Mouse (Mus musculus) urinary bladder, postnatal 14 days (tissue): ENCODE results near the gene Mas1.

Source experiments
- DNase-seq: peaks from one replicate; pipeline ENCODE4 v3.0.0; 2021; ENCODE audit warnings: low spot score

Gene Mas1

GRCm38 (mm10) chr17:12872275-12873028 lies 4.5 kb upstream of the Mas1 start:
- no peak for DNase-seq

- DNase-seq: no peak
Observed at GRCm38 (mm10) chr17:12868640-12869039, 697 bp upstream of the Mas1 start.

GRCm38 (mm10) chr17:12866853-12867252 lies 1.1 kb downstream of the Mas1 start:
- no peak for DNase-seq

GRCm38 (mm10) chr17:12865407-12865806 lies 2.5 kb downstream of the Mas1 start:
- no peak for DNase-seq

GRCm38 (mm10) chr17:12864111-12864510 lies 3.8 kb downstream of the Mas1 start:
- DNase-seq: no peak

- no peak for DNase-seq
Observed at GRCm38 (mm10) chr17:12859006-12859520, 8.9 kb downstream of the Mas1 start.

GRCm38 (mm10) chr17:12858072-12858471 lies 9.9 kb downstream of the Mas1 start:
- no peak for DNase-seq

- DNase-seq: no peak
Observed at GRCm38 (mm10) chr17:12857395-12857794, 10.5 kb downstream of the Mas1 start.

GRCm38 (mm10) chr17:12854386-12854785 lies 13.6 kb downstream of the Mas1 start:
- DNase-seq: no peak

GRCm38 (mm10) chr17:12853821-12854220 lies 14.1 kb downstream of the Mas1 start:
- DNase-seq: no peak

- no peak for DNase-seq
Observed at GRCm38 (mm10) chr17:12851689-12852088, 16.3 kb downstream of the Mas1 start.

GRCm38 (mm10) chr17:12849778-12850382 lies 18.1 kb downstream of the Mas1 start:
- DNase-seq: no peak

GRCm38 (mm10) chr17:12847736-12848135 lies 20.2 kb downstream of the Mas1 start:
- DNase-seq: no peak

GRCm38 (mm10) chr17:12846474-12846873 lies 21.5 kb downstream of the Mas1 start:
- no peak for DNase-seq

GRCm38 (mm10) chr17:12845862-12846261 lies 22.1 kb downstream of the Mas1 start:
- peak; percentile 20 for DNase-seq

- no peak for DNase-seq
Observed at GRCm38 (mm10) chr17:12844540-12844939, 23.4 kb downstream of the Mas1 start.

GRCm38 (mm10) chr17:12843826-12844225 lies 24.1 kb downstream of the Mas1 start:
- DNase-seq: no peak

GRCm38 (mm10) chr17:12839475-12840267 lies 28.3 kb downstream of the Mas1 start:
- no peak for DNase-seq

GRCm38 (mm10) chr17:12835738-12836137 lies 32.2 kb downstream of the Mas1 start:
- DNase-seq: no peak

- DNase-seq: no peak
Observed at GRCm38 (mm10) chr17:12834826-12835225, 33.1 kb downstream of the Mas1 start.

- DNase-seq: no peak
Observed at GRCm38 (mm10) chr17:12834317-12834716, 33.6 kb downstream of the Mas1 start.

GRCm38 (mm10) chr17:12832657-12833056 lies 35.3 kb downstream of the Mas1 start:
- DNase-seq: no peak

- peak; percentile 75 for DNase-seq
Observed at GRCm38 (mm10) chr17:12832231-12832630, 35.7 kb downstream of the Mas1 start.
